Mouse (Mus musculus) 3134 (cell line): ENCODE data around the gene Xpo5.
A peak's percentile ranks its signal among the peaks of the same experiment; 100 is the strongest.

ENCODE experiments used
- DNase-seq: peaks from one replicate; pipeline ENCODE4 v3.0.0-alpha.2; 2011; ENCODE audit warnings: low spot score; ENCODE audit not compliant: insufficient read length; ENCODE audit errors: extremely low read depth

The Xpo5 gene

DNA sequence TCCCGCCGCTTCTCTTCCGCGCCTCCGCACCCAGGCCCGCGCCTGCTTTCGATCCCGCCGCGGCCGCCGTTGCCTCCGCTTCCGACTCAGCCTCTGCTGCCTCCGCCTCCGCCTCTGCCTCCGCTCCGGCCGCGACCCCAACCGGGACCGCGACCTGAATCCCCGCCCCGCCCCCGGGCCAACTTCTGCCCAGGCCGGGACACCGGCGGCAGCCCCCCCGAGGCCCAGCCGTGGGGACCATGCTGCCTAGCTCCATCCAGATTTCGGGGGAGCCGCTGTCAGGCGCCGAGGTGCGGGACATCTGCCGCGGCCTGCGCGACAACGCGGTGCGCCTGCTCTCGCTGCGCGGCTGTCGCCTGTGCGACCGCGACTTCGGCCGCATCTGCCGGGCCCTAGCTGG, 51.5 kb downstream of the Xpo5 start:
- no peak for DNase-seq

DNA sequence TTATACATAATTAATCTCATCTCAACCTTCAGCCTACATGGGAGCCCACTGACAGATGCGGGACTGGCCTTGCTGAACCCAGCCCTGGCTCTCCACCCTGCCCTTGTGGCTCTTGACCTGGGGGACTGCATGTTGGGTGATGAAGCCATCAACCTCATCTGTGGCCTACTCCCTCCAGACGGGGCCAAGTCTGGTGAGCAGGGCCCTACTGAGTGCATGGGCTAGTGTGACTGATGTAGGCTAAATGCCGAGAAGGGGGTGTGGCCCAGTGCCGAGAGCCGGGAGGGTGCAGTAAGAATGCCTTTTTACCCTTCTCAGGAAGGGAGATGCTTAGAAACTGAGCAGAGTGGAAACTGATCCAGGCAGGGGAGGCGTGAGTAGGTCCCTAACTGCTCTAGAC, 52.6 kb downstream of the Xpo5 start:
- no peak for DNase-seq

DNA sequence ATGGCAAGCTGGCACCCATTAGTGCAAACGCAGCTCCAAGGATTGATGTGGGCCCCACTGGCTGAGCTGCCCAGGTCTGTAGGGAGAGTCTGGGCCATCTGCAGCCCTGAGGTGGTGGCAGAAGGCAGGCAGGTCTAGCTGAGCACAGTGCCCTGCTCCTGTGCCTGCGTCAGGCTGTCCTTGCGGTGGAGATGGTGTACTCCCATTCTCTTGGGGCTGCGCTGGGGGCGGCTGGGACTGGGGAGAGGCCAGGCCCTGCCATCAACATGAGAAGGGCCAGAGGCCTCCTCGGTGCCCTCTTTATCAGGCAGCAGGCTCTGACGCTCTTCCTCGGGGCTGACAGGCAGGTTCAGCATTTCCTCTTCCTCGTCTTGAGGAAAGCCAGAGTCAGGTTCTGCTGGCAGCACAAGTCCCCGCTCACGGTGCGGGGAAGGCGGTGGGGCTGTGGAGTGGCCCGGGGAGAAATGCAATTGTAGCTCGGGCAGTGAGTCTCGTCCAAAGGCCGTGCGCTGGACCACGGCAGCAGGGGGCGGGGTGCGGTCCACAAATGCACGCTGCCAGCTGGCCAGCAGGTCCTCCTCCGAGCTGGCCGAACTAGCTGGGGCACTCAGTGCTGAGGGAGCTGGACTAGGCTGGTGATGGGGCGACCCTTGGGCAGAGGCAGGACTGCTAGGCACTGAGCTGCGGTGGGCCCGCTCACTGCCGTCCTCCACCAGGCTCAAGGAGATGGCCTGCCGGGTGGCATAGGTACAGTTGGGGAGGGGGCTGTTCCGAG, 55.9 kb downstream of the Xpo5 start:
- no peak for DNase-seq

DNA sequence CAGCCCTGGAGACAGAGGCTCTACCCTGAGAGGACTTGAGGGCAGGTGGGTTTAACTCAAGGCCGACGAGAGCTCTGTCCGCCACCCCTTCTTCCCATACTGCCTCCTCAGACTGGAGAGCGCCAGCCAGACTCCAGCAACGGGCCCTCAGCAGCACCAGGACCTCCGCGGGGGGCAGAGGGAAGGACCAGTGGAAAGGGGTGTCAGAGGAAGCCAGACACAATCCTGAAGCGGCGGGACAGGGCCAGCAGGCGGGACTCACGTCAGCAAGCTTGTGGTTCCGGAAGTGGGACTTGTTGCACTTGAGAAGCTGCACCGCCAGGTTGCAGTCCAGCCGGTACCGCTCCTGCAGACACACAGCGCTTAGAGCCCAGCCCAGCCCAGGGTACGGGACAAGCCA, 57.1 kb downstream of the Xpo5 start:
- no peak for DNase-seq

DNA sequence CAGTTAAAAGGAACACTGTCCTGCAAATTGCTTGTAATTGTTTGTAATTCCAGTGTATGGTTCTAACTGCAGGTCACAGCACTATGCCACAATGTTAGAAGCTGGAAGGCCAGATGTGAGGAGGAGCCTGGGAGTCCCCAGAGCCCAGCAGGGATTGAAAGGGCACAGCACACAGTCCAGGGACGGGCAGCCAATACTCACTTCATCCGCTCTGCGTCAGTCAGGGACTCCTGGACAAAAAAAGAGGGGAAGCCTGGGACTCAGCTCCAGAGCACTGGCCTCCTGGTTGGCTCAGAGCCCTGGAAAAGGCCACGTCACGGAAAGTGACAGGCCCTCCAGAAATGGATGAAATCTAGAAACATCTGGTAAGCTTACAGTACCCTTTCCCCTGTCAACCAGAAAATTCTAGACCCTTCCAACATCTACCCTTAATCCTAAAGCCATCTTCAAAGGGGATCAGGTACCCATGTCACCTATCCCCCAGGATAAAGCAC, 59.7 kb downstream of the Xpo5 start:
- DNase-seq, result no peak

DNA sequence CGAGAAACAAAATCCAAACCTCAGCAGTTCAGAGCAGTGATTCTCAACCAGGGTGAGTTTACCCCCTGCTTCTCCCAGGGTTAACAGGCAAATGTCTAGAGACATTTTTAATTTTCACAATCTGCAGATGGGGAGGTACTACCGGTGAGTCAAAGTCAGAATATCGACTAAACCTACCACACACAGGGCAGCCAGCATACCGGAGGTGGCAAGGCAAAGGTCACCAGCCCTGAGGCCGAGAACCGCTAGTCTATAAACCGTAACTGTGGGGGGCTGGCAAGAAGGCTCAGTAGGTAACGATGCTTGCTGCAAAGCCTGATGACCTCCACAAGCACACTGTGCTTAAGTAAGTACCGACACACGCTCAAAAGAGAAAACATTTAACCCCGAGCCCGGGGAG, 62.9 kb downstream of the Xpo5 start:
- DNase-seq, result no peak

DNA sequence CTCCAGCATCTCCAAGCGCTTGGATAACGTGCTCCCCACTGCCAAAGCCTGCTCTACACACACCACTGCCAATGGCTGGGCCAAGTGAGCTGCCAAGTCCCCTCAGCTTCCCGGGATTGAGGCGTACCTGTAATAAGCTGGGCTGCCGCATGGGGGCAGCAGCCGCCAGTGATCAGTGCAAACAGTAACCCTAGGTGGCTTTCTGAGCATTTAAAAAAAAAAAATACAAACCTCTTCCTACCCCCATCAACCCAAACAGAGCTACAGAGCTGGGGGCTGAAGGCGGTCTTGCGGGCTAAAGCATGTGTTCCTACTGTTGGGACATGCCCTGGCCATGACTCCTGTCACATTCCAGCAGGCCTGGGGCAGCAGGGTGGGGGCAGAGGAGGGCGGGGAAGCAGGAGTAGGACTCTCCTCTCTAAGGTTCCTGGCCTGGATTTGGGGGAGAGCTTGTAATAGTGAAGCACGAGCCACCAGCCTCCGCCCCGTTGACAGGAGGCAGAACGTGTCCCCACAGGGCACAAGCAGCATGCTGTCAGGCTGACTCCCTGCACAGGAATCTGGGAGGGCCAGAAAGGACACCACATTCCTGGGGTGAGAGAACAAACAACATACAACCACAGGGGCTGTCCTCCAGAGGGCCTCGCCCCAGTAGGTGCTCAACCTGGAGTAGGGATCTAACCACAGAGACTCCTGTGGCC, 63.5 kb downstream of the Xpo5 start:
- peak; percentile 88 for DNase-seq

DNA sequence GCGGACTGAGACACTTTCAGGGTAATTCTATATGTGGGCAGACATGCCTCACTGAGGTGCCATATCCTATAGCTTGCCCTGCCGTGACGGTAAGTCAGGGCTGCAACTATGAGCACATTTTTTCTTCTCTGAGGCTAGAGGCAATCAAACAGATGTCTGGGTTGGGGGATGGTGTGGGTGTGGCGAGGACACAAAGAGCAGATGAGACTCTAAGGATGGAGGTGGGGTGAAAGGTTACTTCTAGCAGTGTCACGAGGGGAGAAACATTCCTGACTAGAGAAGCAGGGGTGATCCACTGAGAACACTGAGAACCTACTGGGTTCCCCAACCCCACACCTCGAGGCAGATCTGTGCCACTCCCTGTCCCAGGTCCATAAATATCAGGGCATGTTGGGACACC, 64.4 kb downstream of the Xpo5 start:
- DNase-seq, result no peak

DNA sequence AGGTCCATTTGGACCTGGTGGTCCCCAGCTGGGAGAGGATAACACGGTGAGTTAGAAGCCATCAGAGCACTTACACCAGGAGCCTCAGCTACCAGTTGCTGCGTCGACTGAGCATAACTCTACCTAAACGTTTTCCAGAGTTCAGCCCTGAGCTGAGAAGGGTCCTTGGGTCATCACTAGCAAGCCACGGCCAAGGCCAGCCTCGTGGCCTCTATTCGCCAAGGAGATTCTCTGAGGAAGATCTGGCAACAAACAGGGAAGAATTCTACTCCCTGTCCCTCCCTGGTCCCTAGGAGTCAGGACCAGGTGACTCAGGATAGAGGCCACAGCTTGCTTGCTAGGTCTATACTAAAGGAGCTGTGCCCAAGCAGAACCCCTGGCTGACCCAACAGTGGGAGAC, 64.9 kb downstream of the Xpo5 start:
- DNase-seq, result no peak

DNA sequence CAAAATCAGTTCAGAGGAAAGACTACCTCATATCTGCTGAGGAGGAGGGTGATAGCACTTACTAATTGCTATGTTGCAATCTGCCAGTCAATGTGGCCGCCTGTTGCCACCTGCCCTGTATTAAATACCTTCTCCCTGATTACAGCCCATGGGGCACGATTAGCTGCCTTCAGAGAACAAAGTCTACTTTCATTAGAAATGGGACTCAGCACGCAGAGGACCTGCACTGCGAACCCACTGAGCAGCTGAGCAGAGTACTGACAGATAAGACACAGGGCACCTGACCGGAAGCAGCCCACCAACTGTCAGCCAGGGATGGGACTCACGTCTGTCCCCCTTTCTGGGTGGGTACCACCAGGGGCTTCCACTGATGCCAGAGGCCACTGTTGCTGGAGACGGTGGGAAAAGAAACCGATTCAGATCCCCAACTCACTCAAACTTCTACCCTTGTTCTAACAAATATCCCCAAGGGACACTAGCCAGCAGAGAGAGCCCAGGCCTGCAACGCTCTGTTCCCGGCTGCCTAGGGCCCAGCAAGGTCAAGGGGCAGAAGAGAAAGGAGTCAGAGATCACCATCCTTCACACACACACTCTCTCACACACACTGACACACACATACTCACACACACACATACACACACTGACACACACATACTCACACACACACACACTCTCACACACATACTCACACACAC, 65.6 kb downstream of the Xpo5 start:
- no peak for DNase-seq

DNA sequence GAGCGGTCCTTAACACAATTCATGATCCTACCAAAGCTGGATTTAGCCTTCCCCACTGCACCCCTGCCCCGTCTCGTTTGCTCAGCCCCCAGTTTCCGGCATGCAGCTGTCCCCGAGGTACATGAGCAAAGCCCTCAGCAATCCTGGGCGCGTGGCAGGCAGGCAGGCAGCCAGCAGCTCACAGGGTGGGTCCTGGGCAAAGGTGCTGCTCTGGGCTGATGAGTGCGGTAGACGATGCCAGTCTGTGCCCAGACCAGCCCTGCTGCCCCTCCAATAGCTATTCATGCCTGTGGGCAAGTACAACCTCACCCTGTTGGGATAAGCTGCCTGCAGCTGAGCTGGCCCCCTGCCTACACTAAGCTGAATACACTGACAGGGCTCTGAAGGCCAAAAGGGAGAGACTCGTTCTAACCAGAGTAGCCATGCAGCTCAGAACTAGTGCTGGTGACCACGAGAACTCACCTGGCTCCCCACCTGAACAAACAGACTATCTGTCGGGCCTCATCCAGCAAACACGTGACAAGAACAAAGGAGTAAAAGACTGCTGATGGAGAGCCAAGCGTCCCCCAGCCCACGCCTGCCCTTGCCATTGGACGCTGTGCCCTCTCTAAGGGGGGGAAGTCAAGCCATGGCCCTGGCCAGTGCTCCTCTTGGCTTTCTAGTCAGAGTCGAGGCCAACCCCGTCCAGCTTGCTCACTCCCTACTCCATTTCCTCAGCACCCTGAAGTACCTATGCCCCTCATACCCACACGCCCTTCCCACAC, 67.4 kb downstream of the Xpo5 start:
- DNase-seq, result peak; percentile 94

DNA sequence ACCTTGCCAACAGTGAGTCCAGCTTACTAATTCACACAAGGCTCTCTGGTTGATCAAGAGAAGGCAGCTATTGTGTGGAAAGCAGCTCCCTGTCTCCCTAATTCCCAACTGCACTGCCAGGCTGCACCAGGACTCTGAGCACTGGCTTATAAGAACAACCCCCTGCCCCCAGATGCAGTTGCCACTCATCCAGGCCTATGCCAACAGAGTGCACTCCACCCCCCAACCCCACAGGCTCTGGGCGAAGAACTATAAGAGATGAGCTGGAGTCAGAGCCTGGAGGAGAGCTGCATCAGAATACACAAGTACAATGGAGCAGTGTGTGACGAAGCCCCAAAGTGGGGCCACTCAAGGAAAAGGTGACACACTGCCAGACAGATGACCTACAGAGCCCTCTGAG, 69.5 kb downstream of the Xpo5 start:
- no peak for DNase-seq

DNA sequence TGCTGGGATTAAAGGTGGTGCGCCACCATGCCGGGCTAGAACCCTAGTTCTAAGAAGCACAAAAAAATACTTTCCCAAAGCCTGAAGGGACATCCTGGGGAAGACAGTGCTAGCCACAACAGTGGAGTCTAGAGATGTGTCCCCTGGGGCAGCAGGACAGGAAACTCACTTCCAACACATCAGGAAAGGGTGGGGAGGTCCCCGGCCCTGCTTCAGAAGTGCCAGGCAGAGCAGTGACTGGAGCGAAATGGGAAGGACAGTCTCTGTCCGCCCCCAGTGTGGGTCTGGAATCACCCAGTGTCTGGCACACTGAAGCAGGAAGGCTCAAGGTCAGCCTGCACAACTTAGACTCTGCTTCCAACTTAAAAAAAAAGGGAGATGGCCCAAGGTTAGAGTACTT, 70.1 kb downstream of the Xpo5 start:
- DNase-seq, result no peak

DNA sequence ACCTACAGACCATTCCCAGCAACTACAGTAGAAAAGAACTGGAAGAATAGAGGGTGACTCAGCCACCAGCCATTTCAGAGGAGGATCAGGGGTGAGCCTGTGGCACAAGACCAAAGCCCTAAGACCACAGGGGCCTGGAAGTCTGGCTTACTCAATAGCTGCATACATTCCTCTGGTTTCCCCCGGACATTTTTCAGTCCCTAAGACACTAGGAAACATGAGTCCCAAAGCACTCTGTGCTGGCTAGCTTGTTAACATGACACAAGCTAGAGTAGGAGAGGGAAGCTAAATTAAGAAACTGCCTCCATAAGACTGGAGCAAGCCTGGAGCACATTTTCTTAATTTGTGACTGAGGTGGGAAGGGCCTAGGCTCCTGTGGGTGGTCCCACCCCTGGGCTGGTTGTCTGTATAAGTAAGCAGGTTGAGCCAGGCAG, 71.2 kb downstream of the Xpo5 start:
- DNase-seq, result peak; percentile 85

DNA sequence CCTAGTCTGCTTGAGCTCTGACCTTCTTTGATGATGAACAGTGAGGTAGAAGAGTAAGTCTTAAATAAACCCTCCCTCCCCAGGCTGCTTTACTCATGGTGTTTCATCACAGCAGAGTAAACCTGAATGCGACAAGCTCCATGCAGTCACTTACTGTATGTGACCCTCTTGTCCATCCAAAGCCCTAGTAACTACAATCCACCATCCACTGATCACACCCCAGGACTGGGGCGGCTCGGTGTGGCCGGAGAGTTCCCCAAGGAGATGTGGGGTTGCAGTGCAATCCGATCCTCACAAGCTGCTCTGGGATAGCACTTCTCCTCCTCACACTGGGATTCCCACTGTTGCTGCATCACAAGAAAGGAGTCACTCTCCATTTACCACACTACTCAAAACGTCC, 71.9 kb downstream of the Xpo5 start:
- peak; percentile 66 for DNase-seq

DNA sequence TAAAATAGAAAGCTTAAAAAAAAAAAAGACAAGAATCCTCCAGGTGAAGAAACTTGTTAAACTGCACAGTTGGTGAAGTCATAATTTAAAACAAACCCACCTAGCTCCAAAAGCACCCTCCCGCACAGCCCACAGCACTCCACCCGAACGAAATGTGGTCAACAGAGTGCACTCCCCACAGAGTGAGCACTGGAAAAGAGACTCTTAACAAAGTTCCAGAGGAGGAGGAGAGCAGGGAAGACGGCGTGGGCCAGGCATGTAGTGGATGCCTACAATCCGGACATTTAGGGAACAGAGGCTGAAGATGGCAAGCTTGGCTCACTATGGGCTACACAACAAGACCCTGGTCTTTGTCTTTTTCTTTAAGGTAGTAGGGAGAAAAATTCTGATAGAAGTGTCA, 72.5 kb downstream of the Xpo5 start:
- DNase-seq, result no peak

DNA sequence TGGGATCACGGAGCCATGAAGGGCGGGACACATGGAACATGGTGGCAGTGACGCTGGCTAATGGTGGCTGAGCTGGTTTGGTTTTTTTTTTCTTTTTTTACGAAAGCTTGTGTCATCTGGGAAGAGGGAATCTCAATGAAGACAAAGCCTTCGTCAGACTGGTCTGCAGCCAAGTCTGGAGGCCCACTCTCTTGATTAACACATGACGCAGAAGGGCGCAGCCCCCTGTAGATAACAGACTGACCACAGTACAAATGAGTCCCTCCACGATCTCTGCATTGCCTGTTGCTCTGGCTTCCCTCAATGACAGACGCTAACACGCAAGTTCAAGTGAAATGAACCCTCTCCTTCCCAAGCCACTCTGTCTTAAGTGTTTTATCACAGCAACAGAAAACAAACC, 72.9 kb downstream of the Xpo5 start:
- no peak for DNase-seq

DNA sequence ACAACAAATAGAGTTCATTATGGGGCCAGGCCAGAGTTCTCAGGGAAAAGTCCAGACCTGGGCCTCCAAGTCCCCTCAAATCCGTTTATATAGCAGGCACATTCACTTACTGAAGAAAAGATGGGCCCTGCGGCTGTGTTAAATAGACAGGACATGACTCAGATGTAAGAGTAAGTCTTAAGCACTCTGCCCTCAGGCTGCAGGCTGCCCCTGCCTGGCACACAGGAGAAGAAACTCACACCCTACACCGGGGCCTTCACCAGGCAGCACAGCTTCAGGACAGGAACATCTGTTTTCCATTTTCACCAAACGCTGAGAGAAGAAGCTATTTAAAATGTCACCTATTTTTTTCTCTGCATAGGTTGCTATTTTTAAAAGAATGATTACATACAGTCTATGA, 75.0 kb downstream of the Xpo5 start:
- peak; percentile 77 for DNase-seq

DNA sequence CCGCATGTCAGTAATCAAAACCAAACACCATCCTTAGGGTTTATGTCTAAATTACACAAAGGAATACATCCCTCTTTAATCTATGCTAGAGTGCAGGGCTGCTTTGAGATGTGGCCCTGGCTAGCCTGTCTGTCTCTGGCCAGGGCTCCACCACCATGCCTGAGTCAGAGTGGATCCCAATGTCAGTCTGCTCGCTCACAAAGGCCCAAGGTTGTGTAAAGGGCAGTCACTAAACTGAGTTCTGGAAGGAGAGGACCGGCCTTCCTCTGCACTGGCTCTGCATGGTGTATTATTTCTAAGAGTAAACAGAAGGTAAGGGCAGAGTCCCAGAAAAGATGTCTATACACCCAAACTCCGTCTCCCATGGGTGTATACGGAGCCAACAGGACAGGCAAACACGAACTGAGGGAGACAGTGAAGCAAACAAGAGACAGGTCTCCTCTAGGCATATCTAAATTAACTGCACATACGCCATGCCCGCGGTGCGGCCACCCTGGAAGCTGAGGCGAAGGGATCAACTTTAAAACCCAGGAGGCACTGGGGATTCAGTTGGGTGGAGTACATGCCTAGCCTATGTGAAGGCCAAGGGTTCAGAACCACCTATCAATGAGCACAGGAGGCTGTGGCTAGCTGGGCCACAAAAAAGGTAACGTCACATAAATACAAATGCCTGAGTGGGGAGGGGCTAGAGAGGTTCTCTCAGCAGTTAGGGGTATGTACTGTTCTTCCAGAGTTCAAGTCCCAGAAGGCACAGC, 75.6 kb downstream of the Xpo5 start:
- no peak for DNase-seq

DNA sequence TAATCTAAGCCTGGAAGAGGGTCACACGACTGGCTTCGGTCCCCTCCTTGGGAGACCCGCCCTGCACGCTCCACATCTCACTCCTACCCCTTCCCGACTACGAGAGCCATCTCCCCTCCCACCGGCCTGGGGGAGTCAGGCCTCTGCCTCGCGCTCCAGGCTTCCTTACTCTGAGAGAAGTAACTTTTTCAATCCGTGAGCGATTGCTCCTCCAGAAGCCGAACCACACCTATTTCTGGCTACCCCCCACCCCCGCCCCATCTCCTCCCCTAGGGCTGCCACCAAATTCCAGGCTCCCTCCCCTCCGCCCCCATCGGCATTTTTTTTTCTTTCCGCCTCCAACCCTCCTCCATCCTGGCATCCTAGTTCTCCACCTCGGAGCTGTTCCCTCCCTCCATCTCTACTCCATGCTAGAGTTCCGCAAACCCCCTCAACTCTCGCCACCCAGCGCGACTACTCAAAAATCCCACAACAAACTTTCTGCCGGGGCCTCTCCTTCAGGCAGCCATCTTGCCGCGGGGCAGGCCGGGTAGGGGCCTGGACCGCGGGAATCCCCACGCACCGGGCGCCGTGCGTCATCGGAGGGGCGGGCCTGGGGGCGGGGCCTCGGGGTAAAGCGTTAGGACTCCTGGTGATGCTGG, 80.0 kb downstream of the Xpo5 start, which contains the start of gene Tjap1:
Gene Tjap1, minus strand, starts transcription at position 544 of the 641 bp plus-strand sequence.
- peak; percentile 93 for DNase-seq
